Mouse (Mus musculus): ENCODE measurements at regions not wholly inside any gene's neighbourhood (a gene's known extent, or its start where the extent isn't known, plus 50 kb on each side); places are given as distances from the start of the nearest gene placed in this dataset.

DNA sequence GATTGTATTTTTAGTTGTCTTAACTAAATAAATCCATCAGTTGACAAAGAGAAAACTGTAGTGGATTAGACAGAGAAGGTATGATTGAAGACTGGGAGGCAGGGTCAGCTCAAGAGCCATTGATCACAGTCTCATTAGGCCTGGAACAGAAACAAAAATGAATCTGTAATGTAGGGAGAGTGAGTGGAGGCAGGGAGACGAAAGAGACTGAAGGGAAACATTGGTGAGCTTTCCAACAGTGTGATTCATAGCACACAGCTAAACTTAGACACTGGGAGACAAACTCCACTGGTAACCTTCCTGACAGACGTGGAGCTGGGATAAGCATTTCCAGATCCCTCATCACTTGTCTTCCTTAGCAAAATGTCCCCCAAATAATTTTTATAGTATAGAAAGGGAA, 372.1 kb upstream of the Fam92a start:
- Histone ChIP-seq H3K9me3 (ENCODE audit: control insufficient read depth, low read length) (no peaks in the 10 kb centered on the region), H3K27ac (ENCODE audit: low read depth, low read length) (no peak overlapping the region), H3K27me3 (ENCODE audit: control insufficient read depth, insufficient read depth, low read length) (no peaks in the 10 kb centered on the region), H3K36me3 (ENCODE audit: control insufficient read depth, insufficient read depth, low read length) (no peaks in the 10 kb centered on the region), H3K4me2 (ENCODE audit: low read depth, low read length, severe bottlenecking) (no peak overlapping the region), H3K4me3 (ENCODE audit: low read depth, low read length) (no peak overlapping the region), H3K9ac (ENCODE audit: low read length) (no peak overlapping the region), H3K4me1 (replicated peaks; ENCODE audit: control insufficient read depth, insufficient read depth, low read length) (no peaks in the 10 kb centered on the region; the same call in 1 of the 2 replicates)
- no peak for ATAC-seq (replicated peaks; ENCODE audit: low FRiP score)
- DNase-seq (ENCODE audit: low spot score) = no peak
- WGBS = 66% methylated on average over 2 of the region's 2 CpGs

DNA sequence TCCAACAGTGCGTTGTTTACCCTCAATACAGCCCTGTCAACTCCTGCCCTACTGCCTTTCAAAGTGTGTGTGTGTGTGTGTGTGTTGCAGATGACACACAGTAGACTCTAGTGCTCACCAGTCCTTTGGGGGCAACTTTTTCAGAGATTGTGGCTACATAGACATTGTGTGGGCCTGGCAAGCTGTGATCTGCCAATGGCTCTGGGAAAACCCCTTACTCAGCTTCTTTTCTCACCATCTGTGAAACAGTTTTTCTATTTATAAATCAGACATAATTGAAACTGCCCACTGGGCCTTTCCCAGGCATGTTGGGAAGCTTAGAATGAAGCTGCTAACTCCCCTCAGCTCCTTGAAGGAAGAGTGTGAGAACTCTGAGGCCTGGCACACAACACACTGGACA, 369.7 kb upstream of the Fam92a start:
- 87% methylated on average over 1 of the region's 1 CpGs for WGBS
- ATAC-seq (replicated peaks; ENCODE audit: low FRiP score) = no peak
- H3K27ac ChIP-seq (ENCODE audit: low read depth, low read length) = no peak overlapping the region

GRCm38 (mm10) chr4:12539184-12539791, 367.5 kb upstream of the Fam92a start:
- ATAC-seq (replicated peaks; ENCODE audit: low FRiP score) (0 out of 2 replicates have a peak, but pooled peaks have one; percentile 60), DNase-seq (ENCODE audit: low spot score) (no peak)
- H3K4me1 ChIP-seq (replicated peaks; ENCODE audit: control insufficient read depth, insufficient read depth, low read length) = no peaks in the 10 kb centered on the region; the same call in 1 of the 2 replicates
- H3K27ac ChIP-seq (ENCODE audit: low read depth, low read length) = no peak overlapping the region
- no peaks in the 10 kb centered on the region for H3K36me3 ChIP-seq (ENCODE audit: control insufficient read depth, insufficient read depth, low read length)
- no peak overlapping the region for H3K4me3 ChIP-seq (ENCODE audit: low read depth, low read length)
- peak overlapping the region; percentile 44; the same call in 1 of the 2 replicates for H3K4me2 ChIP-seq (ENCODE audit: low read depth, low read length, severe bottlenecking)
- 33% methylated on average over 4 of the region's 4 CpGs for WGBS
- no peaks in the 10 kb centered on the region for H3K9me3 ChIP-seq (ENCODE audit: control insufficient read depth, low read length)
- peak overlapping the region; percentile 44; the same call in 1 of the 2 replicates for H3K9ac ChIP-seq (ENCODE audit: low read length)
- H3K27me3 ChIP-seq (ENCODE audit: control insufficient read depth, insufficient read depth, low read length) = no peaks in the 10 kb centered on the region

More for the DNA sequence above, 369.7 kb upstream of the Fam92a start:
- Histone ChIP-seq H3K4me3 (ENCODE audit: low read depth, low read length) (no peak overlapping the region), H3K36me3 (ENCODE audit: control insufficient read depth, insufficient read depth, low read length) (no peaks in the 10 kb centered on the region), H3K4me1 (replicated peaks; ENCODE audit: control insufficient read depth, insufficient read depth, low read length) (no peaks in the 10 kb centered on the region; the same call in 1 of the 2 replicates), H3K4me2 (ENCODE audit: low read depth, low read length, severe bottlenecking) (no peak overlapping the region), H3K9me3 (ENCODE audit: control insufficient read depth, low read length) (no peaks in the 10 kb centered on the region), H3K27me3 (ENCODE audit: control insufficient read depth, insufficient read depth, low read length) (no peaks in the 10 kb centered on the region), H3K9ac (ENCODE audit: low read length) (no peak overlapping the region)
- DNase-seq (ENCODE audit: low spot score) = no peak

DNA sequence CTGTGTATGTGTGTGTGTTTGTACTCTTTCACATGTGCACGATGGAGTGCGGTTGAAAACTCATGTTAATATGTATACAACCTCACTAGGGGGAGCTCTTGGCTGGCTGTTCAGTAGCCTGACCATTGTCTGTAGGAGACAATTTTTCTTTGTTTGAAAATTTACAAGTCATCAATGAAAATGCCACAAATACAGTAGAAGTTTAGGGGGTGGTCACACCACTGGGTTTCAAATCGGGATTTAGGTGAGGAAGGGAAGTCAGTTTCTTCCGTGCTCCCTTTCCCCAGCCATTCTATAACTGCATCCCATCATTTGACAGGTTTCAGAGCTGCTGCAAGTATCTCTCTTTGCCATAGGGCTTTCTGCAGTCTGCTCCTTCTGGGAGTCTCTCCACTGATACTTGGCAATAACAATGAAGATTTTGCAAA, 366.9 kb upstream of the Fam92a start:
- peak overlapping the region; percentile 44 for H3K4me2 ChIP-seq (ENCODE audit: low read depth, low read length, severe bottlenecking)
- peak; percentile 56 for DNase-seq (ENCODE audit: low spot score)
- peak; percentile 90 for ATAC-seq (replicated peaks; ENCODE audit: low FRiP score)
- no peak overlapping the region for H3K27ac ChIP-seq (ENCODE audit: low read depth, low read length)
- H3K9me3 ChIP-seq (ENCODE audit: control insufficient read depth, low read length) = no peaks in the 10 kb centered on the region
- no peaks in the 10 kb centered on the region for H3K36me3 ChIP-seq (ENCODE audit: control insufficient read depth, insufficient read depth, low read length)
- H3K9ac ChIP-seq (ENCODE audit: low read length) = peak overlapping the region; percentile 44; the same call in 1 of the 2 replicates
- no peaks in the 10 kb centered on the region; the same call in 1 of the 2 replicates for H3K4me1 ChIP-seq (replicated peaks; ENCODE audit: control insufficient read depth, insufficient read depth, low read length)
- WGBS = 9% methylated on average over 4 of the region's 4 CpGs
- no peaks in the 10 kb centered on the region for H3K27me3 ChIP-seq (ENCODE audit: control insufficient read depth, insufficient read depth, low read length)
- no peak overlapping the region; the same call in 1 of the 2 replicates for H3K4me3 ChIP-seq (ENCODE audit: low read depth, low read length)

GRCm38 (mm10) chr4:12538043-12538442, 366.2 kb upstream of the Fam92a start:
- WGBS = 80% methylated on average over 5 of the region's 5 CpGs
- H3K9ac ChIP-seq (ENCODE audit: low read length) = no peak overlapping the region

DNA sequence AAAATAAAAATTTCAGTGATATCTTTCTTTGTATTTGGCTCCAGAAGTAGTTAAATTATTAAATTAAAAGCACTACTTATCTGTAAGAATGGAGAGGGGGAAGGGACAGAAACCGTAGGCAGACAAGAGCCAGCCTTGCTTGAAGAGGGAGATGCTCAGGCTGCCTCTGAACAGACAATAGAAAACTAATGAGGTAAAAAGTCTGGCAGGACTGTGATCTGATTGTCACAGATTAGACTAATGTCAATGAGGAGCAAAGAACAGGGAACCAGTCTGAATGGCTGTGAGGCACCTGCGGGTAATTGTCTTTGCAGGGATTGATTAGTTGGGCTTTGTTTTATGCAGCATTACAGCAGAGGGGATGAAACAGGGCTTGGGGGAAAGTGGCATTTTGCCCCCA, 362.3 kb upstream of the Fam92a start:
- Histone ChIP-seq H3K4me3 (ENCODE audit: low read depth, low read length) (no peak overlapping the region), H3K9me3 (ENCODE audit: control insufficient read depth, low read length) (no peaks in the 10 kb centered on the region), H3K4me1 (replicated peaks; ENCODE audit: control insufficient read depth, insufficient read depth, low read length) (no peaks in the 10 kb centered on the region; the same call in 1 of the 2 replicates), H3K4me2 (ENCODE audit: low read depth, low read length, severe bottlenecking) (no peak overlapping the region), H3K9ac (ENCODE audit: low read length) (no peak overlapping the region), H3K36me3 (ENCODE audit: control insufficient read depth, insufficient read depth, low read length) (no peaks in the 10 kb centered on the region), H3K27ac (ENCODE audit: low read depth, low read length) (no peak overlapping the region), H3K27me3 (ENCODE audit: control insufficient read depth, insufficient read depth, low read length) (no peaks in the 10 kb centered on the region)
- 9% methylated on average over 2 of the region's 2 CpGs for WGBS
- DNase-seq (ENCODE audit: low spot score) = no peak
- no peak for ATAC-seq (replicated peaks; ENCODE audit: low FRiP score)

More at GRCm38 (mm10) chr4:12538043-12538442, 366.2 kb upstream of the Fam92a start:
- H3K36me3 ChIP-seq (ENCODE audit: control insufficient read depth, insufficient read depth, low read length) = no peaks in the 10 kb centered on the region
- H3K27me3 ChIP-seq (ENCODE audit: control insufficient read depth, insufficient read depth, low read length) = no peaks in the 10 kb centered on the region
- DNase-seq (ENCODE audit: low spot score) (no peak), ATAC-seq (replicated peaks; ENCODE audit: low FRiP score) (no peak)
- no peaks in the 10 kb centered on the region for H3K9me3 ChIP-seq (ENCODE audit: control insufficient read depth, low read length)
- H3K4me1 ChIP-seq (replicated peaks; ENCODE audit: control insufficient read depth, insufficient read depth, low read length) = no peaks in the 10 kb centered on the region; the same call in 1 of the 2 replicates
- no peak overlapping the region for H3K4me3 ChIP-seq (ENCODE audit: low read depth, low read length)
- no peak overlapping the region for H3K27ac ChIP-seq (ENCODE audit: low read depth, low read length)
- no peak overlapping the region for H3K4me2 ChIP-seq (ENCODE audit: low read depth, low read length, severe bottlenecking)

- DNase-seq (ENCODE audit: low spot score) (no peak), ATAC-seq (replicated peaks; ENCODE audit: low FRiP score) (no peak)
- no peaks in the 10 kb centered on the region for H3K27me3 ChIP-seq (ENCODE audit: control insufficient read depth, insufficient read depth, low read length)
- 69% methylated on average over 4 of the region's 4 CpGs for WGBS
- H3K9me3 ChIP-seq (ENCODE audit: control insufficient read depth, low read length) = no peaks in the 10 kb centered on the region
- H3K9ac ChIP-seq (ENCODE audit: low read length) = no peak overlapping the region
- no peak overlapping the region for H3K4me3 ChIP-seq (ENCODE audit: low read depth, low read length)
- H3K4me1 ChIP-seq (replicated peaks; ENCODE audit: control insufficient read depth, insufficient read depth, low read length) = no peaks in the 10 kb centered on the region; the same call in 1 of the 2 replicates
- H3K27ac ChIP-seq (ENCODE audit: low read depth, low read length) = no peak overlapping the region
- H3K36me3 ChIP-seq (ENCODE audit: control insufficient read depth, insufficient read depth, low read length) = no peaks in the 10 kb centered on the region
- no peak overlapping the region for H3K4me2 ChIP-seq (ENCODE audit: low read depth, low read length, severe bottlenecking)
These were observed 361.1 kb upstream of the Fam92a start for GRCm38 (mm10) chr4:12532961-12533360.

- Histone ChIP-seq H3K36me3 (ENCODE audit: control insufficient read depth, insufficient read depth, low read length) (no peaks in the 10 kb centered on the region), H3K27ac (ENCODE audit: low read depth, low read length) (no peak overlapping the region), H3K4me3 (ENCODE audit: low read depth, low read length) (no peak overlapping the region), H3K4me1 (replicated peaks; ENCODE audit: control insufficient read depth, insufficient read depth, low read length) (no peaks in the 10 kb centered on the region), H3K9ac (ENCODE audit: low read length) (no peak overlapping the region), H3K27me3 (ENCODE audit: control insufficient read depth, insufficient read depth, low read length) (no peaks in the 10 kb centered on the region), H3K9me3 (ENCODE audit: control insufficient read depth, low read length) (no peaks in the 10 kb centered on the region), H3K4me2 (ENCODE audit: low read depth, low read length, severe bottlenecking) (no peak overlapping the region)
- 70% methylated on average over 7 of the region's 7 CpGs for WGBS
- no peak for ATAC-seq (replicated peaks; ENCODE audit: low FRiP score)
- no peak for DNase-seq (ENCODE audit: low spot score)
These were observed 350.5 kb upstream of the Fam92a start for GRCm38 (mm10) chr4:12522358-12522757.

DNA sequence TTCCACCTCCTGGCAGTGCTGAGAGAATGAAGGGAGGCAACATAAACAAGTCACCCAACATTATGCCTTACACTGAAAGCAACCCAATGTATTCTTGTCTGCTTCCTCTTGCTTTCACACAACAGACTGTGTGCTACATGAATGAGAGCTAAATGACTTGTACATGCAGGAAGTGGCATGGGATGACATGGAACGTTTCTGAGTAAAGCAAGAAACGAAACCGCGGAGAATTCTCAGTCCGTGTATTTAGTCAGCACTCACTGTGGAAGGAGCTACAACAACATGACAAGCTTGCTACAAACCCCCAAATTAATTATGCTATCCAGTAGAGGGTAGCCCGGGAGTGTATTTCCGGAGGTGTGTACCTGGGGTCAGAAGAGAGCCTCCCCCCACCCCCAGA, 349.4 kb upstream of the Fam92a start:
- WGBS = 92% methylated on average over 7 of the region's 7 CpGs
- no peaks in the 10 kb centered on the region for H3K4me1 ChIP-seq (replicated peaks; ENCODE audit: control insufficient read depth, insufficient read depth, low read length)
- no peaks in the 10 kb centered on the region for H3K27me3 ChIP-seq (ENCODE audit: control insufficient read depth, insufficient read depth, low read length)
- no peaks in the 10 kb centered on the region for H3K36me3 ChIP-seq (ENCODE audit: control insufficient read depth, insufficient read depth, low read length)
- no peak overlapping the region for H3K4me3 ChIP-seq (ENCODE audit: low read depth, low read length)
- no peaks in the 10 kb centered on the region for H3K9me3 ChIP-seq (ENCODE audit: control insufficient read depth, low read length)
- H3K9ac ChIP-seq (ENCODE audit: low read length) = no peak overlapping the region
- H3K27ac ChIP-seq (ENCODE audit: low read depth, low read length) = no peak overlapping the region
- DNase-seq (ENCODE audit: low spot score) = no peak
- no peak overlapping the region for H3K4me2 ChIP-seq (ENCODE audit: low read depth, low read length, severe bottlenecking)
- ATAC-seq (replicated peaks; ENCODE audit: low FRiP score) = no peak

All from forebrain, embryonic 11.5 days (tissue).